Mouse (Mus musculus): ENCODE measurements around the gene Ttc26.

The Ttc26 gene

GRCm38 (mm10) chr6:38381129-38381771, at the start of gene Ttc26:
Ttc26 (plus strand) TSS chr6:38381469.
- peak; percentile 89 for DNase-seq

GRCm38 (mm10) chr6:38335264-38335663, 46.0 kb upstream of the Ttc26 start:
- DNase-seq = no peak

DNA sequence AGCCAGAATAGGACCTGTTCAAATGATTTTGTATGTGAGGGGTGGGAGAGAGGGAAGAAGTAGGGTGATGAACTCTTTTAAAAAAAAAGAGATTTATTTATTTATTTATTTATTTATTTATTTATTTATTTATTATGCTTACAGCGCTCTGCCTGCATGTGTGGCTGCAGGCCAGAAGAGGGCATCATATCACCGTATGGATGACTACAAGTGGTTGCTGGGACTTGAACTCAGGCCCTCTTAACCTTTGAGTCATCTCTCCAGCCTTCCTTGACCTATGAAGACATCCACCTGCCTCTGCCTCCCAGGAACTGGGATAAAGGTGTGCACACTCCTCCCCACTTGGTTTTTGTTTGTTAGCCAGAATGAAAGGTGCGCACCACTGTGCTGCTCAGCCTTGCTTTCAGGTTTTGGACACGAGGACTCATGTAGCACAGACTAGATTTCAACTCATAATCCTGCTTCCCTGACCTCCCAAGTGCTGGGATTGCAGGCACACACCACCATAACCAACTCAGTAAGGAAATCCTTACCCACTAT, 44.0 kb upstream of the Ttc26 start:
- no peak for DNase-seq

GRCm38 (mm10) chr6:38337951-38338350, 43.3 kb upstream of the Ttc26 start:
- no peak for DNase-seq

- DNase-seq = no peak
Measured at GRCm38 (mm10) chr6:38339078-38339477, 42.2 kb upstream of the Ttc26 start.

GRCm38 (mm10) chr6:38341751-38342665, 39.3 kb upstream of the Ttc26 start:
- no peak for DNase-seq

DNA sequence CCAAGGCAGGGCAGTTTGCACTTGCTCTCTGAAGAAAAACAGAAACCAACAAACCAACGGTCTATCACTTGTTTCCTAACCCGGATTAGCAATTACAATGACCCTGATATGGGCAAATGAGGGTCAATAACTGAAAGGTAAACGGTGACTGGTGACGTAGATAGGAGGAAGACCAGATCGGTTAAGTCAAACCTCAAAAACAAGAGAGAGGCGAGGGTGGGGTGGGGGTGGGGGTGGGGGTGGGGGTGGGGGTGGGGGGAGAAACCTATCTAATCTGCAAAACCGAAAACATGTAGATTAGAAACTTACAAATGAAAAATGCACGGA, 38.6 kb upstream of the Ttc26 start:
- DNase-seq = no peak

- no peak for DNase-seq
Measured at GRCm38 (mm10) chr6:38343581-38343980, 37.7 kb upstream of the Ttc26 start.

GRCm38 (mm10) chr6:38344006-38344670, 37.1 kb upstream of the Ttc26 start:
- DNase-seq = no peak

DNA sequence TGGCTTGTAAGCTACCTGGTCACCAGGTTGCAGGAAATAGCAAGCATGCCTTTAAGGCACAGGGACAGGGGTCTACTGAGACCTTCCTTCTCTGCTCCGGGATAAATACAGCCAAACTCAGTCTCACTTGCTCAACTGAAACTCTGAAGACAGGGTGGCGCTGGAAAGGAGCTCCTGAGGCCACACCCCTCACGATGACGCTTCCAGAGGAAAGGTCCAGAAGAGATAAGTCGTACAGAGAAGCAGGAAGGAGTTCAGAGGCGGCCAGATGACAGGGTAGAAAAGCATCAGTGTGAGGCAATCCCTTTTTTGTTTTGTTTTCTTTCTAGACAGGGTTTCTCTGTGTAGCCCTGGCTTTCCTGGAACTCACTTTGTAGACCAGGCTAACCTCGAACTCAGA, 35.5 kb upstream of the Ttc26 start:
- peak; percentile 32 for DNase-seq

GRCm38 (mm10) chr6:38347875-38348274, 33.4 kb upstream of the Ttc26 start:
- DNase-seq = no peak

- no peak for DNase-seq
Measured at GRCm38 (mm10) chr6:38348811-38349453, 32.3 kb upstream of the Ttc26 start.

DNA sequence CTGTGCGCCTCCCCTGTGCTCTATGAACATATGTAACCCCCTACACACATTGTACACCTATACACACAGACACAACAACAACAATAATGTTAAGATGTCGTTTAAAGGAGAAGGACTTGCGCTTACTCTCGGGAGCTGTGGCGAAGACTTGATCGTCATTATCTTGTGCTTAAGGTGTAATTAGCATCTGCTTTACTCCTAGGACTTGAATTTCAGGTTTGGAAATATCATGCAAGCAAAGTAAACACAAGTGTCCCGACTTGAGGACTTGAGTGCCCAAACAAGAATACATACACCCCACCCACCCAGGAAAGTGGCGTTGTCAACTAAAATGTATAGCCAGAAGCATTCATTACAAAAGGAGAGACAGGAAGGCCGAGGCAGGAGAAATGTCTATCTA, 31.5 kb upstream of the Ttc26 start:
- no peak for DNase-seq

DNA sequence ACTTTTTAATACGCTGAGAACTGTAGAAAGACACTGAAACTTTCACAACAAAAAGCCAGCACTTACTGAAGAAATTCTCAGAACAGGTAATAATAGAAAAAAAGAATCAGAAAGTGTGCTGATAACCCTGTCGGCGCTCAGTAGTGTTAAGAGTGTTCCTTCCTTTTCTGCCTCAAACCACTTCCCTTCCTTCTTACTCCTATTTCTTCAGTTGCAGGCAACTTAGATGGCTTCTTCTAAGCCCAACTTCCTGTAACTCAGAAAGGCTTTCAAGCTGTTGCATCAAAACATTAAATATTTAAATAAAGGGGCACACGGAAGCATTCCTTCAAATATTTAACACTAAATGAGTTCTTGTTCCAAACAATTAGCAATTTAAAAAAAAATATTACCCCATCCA, 29.3 kb upstream of the Ttc26 start:
- DNase-seq = no peak

DNA sequence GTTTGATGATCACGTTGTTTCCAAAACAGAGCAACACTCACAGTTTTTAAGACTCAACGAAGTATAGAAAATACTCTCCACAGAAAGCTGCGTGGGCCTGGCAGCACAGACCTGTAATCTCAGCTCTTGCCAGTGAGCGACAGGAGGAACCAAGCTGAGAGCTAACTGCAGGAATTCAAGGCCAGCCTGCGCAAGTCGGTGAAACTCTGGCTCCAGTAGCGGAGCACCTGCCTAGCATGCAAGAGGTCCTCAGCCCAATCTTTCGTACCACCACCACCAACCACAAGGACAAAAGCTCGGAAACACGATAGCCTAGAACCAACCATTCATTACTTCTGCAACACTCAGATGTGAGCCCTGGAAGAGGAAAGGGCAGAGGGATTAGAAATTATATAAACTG, 28.8 kb upstream of the Ttc26 start:
- no peak for DNase-seq

DNA sequence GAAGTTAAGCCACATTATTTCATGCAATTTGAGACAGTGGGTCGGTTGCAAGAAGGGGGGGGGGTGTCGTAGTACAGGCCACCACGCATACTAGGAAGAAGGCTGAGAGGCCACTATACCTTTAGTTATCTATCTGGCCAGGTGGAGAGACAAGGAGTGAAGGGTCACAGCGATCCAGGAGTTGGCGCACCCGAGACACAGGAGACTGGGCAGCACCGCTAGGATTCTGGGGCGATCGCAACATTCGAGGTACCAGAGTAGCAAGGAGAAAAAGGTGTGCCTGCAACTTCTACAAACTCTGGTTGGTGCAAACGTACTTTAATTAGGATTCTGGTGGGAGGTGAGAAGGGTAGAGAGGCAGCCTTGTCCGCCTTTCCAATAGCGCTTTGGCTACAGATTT, 28.1 kb upstream of the Ttc26 start:
- DNase-seq = no peak

- DNase-seq = peak; percentile 86
Measured at GRCm38 (mm10) chr6:38353811-38354722, 27.2 kb upstream of the Ttc26 start, which contains the start of gene Zc3hav1. Zc3hav1 (minus strand) TSS chr6:38354603.

GRCm38 (mm10) chr6:38354723-38355353, 26.4 kb upstream of the Ttc26 start:
- no peak for DNase-seq

DNA sequence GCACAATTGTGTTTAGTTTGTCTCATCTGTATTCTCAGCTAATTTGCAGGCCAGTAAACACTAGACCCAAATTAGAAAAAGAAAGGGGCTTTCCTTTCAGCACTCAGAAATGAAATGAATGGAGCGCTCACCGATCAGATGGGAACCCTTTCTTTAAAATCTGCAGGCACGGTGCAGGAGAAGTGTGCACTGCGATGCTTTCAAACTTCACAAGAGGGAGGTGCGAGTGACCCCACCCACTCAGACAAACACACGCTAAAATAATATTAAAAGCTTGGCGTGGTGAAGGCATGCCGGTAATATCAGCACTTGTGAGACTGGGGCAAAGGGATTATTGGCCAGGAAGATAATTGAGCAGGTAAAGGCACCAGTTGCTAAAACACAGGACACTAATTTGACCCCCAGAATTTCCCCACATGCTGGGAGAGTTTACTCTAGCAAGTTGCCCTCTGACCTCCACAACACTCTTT, 25.9 kb upstream of the Ttc26 start:
- no peak for DNase-seq

DNA sequence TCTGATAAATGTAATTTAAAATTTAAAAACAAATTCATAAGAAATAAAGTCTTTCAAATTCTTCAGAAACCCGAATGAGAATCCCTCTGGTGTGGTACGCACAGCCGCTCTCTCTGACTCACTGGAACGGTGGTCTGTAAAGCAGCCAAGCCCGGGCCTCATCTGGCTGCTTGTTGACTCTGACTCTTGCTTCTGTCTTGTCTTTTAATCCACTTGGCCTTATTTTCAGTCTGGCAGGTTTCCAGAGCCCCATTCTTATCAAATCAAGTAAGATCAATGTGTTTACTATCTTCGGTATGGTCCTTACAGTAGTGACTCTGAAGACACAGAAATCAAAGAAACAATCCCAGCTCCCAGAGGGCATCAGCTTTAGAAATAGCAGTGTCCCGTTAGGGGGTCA, 25.4 kb upstream of the Ttc26 start:
- no peak for DNase-seq
